Mouse (Mus musculus): Measurements from ENCODE around the gene Aak1.
"Not testable (repeated sequence)": the region's sequence is repeated elsewhere in the genome, so short reads cannot be mapped to it uniquely, and the experiment has no call there.

The Aak1 gene

DNA sequence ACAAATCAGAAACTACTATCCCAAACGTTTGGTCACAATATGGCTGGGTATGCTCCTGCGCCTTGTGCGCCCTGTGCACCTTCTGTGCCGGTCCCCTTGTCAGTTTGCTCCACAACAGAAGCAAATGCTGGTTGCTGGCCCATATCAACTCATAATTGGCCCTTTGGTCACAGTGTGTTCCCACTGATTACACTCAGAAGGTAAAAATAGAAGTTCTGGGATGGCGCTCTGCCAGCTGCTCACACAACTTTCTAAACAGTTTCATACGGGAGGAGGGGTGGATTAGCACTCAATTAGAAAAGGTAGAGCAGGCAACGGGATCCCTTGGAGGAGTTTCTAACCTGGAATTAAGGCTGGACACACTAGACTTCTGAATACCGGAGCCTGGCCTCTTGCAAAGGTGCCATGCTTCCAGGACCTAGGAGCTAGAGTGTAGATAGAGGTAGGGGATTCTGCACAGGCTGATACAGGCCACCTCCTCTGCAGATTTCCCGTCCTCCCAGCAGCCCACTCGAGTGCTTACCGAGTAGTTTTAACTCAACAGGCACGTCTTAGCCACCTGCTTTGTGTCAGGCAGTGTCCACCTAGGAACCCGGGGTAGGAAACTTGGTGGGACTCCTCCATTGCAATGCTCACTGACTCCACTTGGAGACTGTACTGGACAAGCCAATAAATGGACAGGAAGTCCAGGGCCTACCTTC is 16.4 kb upstream of the Aak1 start:
- ATAC-seq (ENCODE audit: insufficient number of reproducible peaks, low FRiP score, low TSS enrichment) = no peak

DNA sequence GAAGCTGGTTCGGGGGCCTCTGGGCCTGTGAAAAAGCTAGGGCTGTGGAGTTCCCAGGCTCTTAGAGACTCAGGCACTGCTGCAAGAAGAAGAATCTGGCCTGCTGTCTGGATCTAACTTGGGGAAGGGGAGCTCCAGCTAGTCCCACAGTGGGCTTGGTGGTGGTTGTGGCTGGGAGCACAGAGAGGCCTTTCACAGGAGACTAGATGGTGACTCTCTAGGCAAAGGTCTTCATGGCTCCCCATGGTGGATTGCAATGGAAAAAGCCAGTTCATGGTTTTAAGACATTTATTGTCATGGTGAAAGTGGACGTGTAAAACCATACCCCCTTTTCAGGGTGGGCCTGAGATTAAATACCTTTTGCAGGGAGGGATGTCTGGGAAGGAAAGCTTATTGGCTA is 10.2 kb upstream of the Aak1 start:
- no peak for ATAC-seq (ENCODE audit: insufficient number of reproducible peaks, low FRiP score, low TSS enrichment)

DNA sequence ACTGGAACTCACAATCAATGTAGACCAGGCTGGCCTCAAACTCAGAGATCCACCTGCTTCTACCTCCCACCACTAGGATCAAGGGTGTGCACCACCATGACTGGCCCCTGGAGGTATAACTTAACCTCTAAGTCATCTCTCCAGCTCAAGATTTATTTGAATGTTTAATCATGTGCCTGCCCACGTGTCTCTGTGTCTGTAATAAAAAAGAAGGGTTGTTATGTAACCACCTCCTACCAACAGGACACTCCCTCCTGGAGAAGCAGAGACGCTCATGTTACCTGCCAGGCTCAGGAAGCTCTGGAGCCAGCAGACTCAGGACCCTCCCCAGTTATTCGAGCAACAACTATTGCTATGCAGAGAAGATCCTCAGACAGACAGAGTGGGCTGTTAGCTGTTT is 7.4 kb upstream of the Aak1 start:
- ATAC-seq (ENCODE audit: insufficient number of reproducible peaks, low FRiP score, low TSS enrichment) = no peak

- ATAC-seq (ENCODE audit: insufficient number of reproducible peaks, low FRiP score, low TSS enrichment) = no peak
Measured at GRCm38 (mm10) chr6:86843636-86844035, 5.7 kb upstream of the Aak1 start.

GRCm38 (mm10) chr6:86846467-86846866 is 2.9 kb upstream of the Aak1 start:
- no peak for ATAC-seq (ENCODE audit: insufficient number of reproducible peaks, low FRiP score, low TSS enrichment)

GRCm38 (mm10) chr6:86847816-86848215 is 1.5 kb upstream of the Aak1 start:
- ATAC-seq (ENCODE audit: insufficient number of reproducible peaks, low FRiP score, low TSS enrichment) = no peak

GRCm38 (mm10) chr6:86848580-86848914 is 770 bp upstream of the Aak1 start:
- peak; percentile 12 for ATAC-seq (ENCODE audit: insufficient number of reproducible peaks, low FRiP score, low TSS enrichment)

DNA sequence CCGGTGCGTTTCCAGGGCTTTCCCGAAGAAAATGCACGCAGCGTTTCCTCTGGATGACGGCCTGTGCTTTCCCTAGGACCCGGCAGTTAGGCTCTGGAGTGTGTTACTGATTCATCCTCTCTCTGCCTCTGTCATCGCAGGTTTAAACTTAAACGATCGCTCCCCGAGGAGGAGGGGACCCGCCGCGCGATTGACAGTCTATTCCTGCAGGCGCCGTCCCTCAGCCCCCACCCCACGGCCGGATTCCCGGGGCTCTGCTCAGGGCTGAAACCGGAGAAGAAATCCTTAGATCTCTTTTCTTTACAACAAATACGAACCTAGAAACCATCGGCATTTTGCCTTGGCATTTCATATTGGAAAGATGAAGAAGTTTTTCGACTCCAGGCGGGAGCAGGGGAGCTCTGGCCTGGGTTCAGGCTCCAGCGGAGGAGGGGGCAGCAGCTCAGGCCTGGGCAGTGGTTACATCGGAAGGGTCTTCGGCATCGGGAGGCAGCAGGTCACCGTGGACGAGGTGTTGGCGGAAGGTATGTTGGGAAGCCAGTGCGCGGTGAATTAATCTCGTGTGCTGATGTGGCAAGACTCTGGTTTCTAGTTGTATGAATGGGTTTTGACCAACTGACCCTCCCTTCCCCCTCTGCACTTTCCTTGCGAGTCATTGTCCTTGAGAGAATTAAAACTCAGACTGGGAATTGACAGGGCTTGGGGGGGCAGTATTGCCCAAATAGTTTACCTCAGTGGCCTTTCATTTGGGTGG is 552 bp downstream of the Aak1 start:
- ATAC-seq (ENCODE audit: insufficient number of reproducible peaks, low FRiP score, low TSS enrichment) = peak; percentile 5; the same call in 1 of the 2 replicates

DNA sequence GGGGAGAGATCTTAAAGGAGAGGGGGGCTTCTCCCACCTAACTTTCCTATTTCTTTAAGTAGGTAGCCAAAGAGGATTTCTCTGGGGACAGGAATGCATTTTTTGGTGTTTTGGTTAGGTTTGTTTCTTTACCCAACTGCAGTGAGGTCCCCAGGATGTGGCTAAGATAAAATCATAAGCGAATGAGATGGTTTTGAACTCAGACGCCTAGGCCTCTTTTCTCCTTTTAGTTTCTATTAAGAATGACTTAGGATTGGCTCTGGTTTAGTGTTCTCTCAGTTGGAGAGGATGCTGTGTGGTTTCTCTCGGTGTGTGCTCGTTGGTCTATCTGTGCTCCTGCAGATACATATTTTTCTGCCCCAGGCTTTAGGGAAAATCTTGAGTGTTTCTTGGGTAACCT is 1.3 kb downstream of the Aak1 start:
- ATAC-seq (ENCODE audit: insufficient number of reproducible peaks, low FRiP score, low TSS enrichment) = no peak

DNA sequence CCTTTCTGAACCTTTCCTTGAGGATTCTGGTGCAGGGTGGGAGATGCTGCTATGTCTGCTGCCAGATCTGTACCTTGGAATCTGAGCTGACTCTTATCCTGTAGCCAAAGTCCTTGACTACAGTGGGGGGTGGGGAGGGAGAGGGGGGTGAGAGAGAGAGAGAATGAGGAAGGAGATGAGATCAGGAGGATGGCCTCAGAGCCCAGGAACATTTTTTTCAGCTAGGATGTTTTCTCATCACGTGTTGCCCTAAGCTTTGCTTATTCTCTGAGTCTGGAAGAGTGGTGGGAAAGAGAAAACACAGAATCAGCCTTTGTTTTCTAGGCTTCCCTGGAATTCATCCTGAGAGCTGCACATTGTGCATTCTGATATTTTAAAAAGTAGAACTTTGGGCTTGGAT is 2.2 kb downstream of the Aak1 start:
- no peak for ATAC-seq (ENCODE audit: insufficient number of reproducible peaks, low FRiP score, low TSS enrichment)

- no peak for ATAC-seq (ENCODE audit: insufficient number of reproducible peaks, low FRiP score, low TSS enrichment)
Measured at GRCm38 (mm10) chr6:86853928-86854327, 4.6 kb downstream of the Aak1 start.

- no peak for ATAC-seq (ENCODE audit: insufficient number of reproducible peaks, low FRiP score, low TSS enrichment)
Measured at GRCm38 (mm10) chr6:86854941-86855340, 5.6 kb downstream of the Aak1 start.

DNA sequence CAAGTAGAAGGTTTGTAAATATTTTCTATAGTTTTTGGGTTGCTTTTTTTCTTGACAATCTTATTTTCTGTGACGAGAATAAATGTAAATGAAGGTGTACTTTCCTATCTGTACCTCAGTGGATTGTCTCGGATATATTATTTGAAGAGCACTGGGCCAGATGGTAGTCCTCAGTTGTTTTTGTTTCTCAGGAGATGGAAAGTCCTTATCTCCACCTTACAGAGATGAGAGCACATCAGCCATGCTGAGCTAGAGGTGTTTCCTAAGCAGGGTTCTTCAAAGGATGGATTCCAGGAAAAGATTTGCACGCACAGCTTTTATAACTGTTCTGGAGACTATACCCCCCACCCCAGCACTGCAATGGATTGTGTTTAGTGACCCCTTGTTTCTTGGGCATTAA is 9.3 kb downstream of the Aak1 start:
- ATAC-seq (ENCODE audit: insufficient number of reproducible peaks, low FRiP score, low TSS enrichment) = no peak

- no peak for ATAC-seq (ENCODE audit: insufficient number of reproducible peaks, low FRiP score, low TSS enrichment)
Measured at GRCm38 (mm10) chr6:86860732-86861463, 11.6 kb downstream of the Aak1 start.

DNA sequence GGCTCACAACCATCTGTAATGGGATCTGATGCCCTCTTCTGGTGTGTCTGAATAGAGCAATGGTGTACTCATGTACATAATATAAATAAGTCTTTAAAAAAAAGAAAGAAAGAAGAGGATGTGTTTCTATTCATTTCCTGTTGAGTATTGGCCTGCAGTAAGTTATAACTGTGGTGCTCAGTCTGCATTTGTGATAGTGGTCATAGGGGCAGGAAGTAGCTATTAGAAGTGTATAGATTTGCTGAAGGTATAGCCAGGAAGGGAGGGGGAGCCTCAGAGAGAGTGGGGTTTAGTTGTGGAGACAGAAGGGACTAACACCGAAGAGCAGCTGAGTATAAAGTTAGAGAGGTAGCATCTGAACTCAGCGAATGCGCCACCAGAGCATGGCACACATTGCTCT is 15.0 kb downstream of the Aak1 start:
- ATAC-seq (ENCODE audit: insufficient number of reproducible peaks, low FRiP score, low TSS enrichment) = no peak

- ATAC-seq (ENCODE audit: insufficient number of reproducible peaks, low FRiP score, low TSS enrichment) = no peak
Measured at GRCm38 (mm10) chr6:86870335-86870734, 21.0 kb downstream of the Aak1 start.

DNA sequence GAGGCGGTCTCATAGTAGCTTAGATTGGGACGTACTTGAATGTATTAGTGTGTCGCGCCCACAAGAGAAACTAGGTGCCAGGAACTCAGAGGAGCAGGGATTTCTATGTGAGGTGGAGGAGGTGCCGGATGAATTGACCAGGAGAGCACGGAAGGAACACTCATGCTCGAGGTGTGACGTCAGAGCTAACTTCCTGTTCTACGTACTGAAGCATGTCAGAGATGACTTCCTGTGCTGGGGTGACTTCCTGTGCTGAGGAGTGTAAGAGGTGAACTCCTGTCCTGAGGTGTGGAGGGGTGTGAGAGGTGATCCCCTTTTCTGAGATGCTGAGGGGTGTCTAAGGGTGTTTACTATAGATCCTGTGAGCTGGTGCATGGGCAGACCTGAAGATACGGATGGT is 22.5 kb downstream of the Aak1 start:
- ATAC-seq (ENCODE audit: insufficient number of reproducible peaks, low FRiP score, low TSS enrichment) = no peak

DNA sequence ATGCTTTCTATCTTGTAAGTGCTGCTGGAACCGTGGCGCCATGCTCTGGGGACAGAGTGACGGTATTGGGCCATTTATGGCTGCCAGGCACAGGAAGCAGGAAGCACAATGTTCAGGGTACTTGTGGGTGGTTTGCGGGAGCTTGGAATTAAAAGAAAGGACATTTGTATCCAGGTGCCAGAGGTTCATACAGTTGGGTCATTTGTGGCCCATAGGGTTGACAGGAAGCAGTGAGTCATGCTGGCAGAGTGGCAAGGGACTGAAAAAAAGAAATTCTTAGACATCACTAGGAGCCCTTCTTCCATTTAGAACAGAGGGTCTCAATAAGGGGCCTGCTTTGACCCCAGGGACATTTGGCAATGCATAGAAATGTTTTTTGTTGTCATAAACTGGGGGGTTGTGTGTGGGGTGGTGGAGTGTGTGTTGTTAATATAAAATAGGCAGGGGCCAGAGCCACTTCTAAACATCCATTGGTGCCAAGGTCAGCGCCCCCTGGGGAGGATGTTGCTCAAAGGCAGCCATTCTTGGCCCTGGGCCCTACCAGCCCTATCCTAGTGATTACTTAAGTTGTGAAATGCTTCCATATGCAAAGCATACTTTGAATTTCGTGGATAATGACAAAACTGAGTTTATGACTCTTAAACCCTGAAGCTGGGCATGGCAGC is 25.5 kb downstream of the Aak1 start:
- no peak for ATAC-seq (ENCODE audit: insufficient number of reproducible peaks, low FRiP score, low TSS enrichment)

GRCm38 (mm10) chr6:86876451-86876850 is 27.1 kb downstream of the Aak1 start:
- ATAC-seq (ENCODE audit: insufficient number of reproducible peaks, low FRiP score, low TSS enrichment) = no peak

DNA sequence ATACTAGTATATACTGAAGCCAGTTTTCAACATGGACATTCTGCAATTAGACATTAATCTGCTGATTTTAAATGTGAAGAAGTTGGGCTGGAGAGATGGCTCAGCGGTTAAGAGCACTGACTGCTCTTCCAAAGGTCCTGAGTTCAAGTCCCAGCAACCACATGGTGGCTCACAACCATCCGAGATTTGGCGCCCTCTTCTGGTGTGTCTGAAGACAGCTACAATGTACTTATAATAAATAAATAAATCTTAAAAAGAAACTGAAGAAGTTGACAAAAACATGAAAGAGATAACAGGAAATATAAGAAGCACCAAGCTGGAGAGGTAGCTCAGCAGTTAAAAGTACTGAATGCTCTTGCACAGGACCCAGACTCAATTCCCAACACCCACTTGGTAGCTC is 29.3 kb downstream of the Aak1 start:
- ATAC-seq (ENCODE audit: insufficient number of reproducible peaks, low FRiP score, low TSS enrichment) = not testable (repeated sequence)

DNA sequence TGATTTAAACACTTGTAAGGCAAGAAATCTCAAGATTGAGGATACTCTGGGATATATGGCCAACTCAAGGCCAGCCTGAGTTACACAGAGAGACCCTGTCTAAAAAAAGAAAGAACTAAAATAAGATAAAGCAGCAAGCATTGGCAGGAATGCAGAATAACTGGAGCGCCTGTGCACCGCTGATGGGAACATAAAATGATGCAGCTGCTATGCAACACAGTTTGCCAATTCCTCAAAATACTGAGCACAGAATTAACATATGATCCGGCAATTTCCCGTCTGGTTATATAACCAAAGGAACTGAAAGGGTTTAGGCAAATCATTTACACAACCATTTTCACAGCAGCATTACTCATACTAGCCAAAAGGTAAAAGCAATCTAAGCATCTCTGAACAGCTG is 30.0 kb downstream of the Aak1 start:
- peak; percentile 52; the same call in 1 of the 2 replicates for ATAC-seq (ENCODE audit: insufficient number of reproducible peaks, low FRiP score, low TSS enrichment)

Measured in cerebellum, adult (tissue).